8 mouse cellular contexts compared by ENCODE assay signal in the genomic region with DNA sequence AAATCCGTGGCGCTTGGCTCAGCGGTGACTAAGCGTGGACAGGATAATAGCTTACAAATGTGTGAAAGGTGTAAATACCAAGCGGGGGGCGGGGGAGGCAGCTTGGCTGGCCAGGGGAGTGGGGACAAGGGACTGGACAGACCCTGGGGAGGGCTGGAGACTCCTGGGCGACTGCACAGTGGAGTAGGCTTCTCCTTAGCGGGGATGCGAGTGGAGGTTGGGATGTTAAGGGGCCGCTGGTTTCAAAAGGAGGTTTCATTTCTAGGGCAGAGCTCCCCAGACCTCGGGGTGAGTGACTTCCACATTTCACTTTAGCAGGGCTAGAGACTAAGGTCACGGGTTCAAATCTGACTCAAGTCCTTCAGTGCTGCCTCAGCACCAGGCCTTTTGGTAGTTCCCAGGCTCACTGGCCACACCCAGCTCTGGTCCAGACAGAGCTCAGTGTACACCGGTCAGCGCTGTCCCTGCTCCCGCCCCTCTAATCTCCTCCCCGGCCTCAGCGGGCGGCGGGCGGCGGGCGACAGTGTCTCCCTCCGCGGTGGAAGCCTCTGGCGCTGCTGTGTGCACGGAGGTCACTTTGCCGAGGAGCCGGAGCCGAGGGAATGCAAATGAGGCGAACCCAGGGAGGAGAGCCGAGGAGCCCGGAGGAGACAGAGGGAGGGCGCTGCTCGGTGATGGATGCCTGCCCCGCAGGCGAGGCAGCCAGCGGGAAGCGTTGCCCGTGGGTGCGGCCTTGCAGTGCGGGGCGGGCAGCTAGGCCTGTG. TPM values are rescaled to one million over a fixed set of nuclear protein-coding genes. Genes with fewer than 3 reads are reported as not detected.
DNase-seq lines count a peak whose midpoint lies in the region; ATAC-seq and TF ChIP-seq lines count a peak whose summit lies in the region.

No protein-coding gene starts in this region.

- H3K9ac ChIP-seq in limb, embryonic 11.5 days (ENCODE audit: low read length): peak overlapping the region; percentile 43
- peak overlapping the region; percentile 58 for H3K9ac ChIP-seq in midbrain, embryonic 16.5 days (ENCODE audit: low read depth, low read length)

- H3K36me3 ChIP-seq in E14TG2a.4 (ENCODE audit: insufficient read depth, low read length): no peaks in the 10 kb centered on the region
- no peaks in the 10 kb centered on the region for H3K36me3 ChIP-seq in embryonic facial prominence, embryonic 10.5 days (replicated peaks)
- H3K36me3 ChIP-seq in limb, embryonic 11.5 days (ENCODE audit: control insufficient read depth, insufficient read depth, low read length): no peaks in the 10 kb centered on the region
- no peaks in the 10 kb centered on the region for H3K36me3 ChIP-seq in midbrain, embryonic 16.5 days (ENCODE audit: control insufficient read depth, insufficient read depth, low read length)

- no peak for TF ChIP-seq CTCF in E14TG2a.4 (conservative IDR thresholded peaks at IDR 0.05; ENCODE audit: low read length)

- peak; percentile 45 to 51 for DNase-seq in cerebellum, adult 18-20 months
- DNase-seq in cerebellum, adult 8-10 months: no peak
- DNase-seq in embryonic facial prominence, embryonic 10.5 days (ENCODE audit: low spot score): peak; percentile 75
- peak; percentile 54 to 56 for DNase-seq in heart, postnatal 14 days
- DNase-seq in limb, embryonic 11.5 days (ENCODE audit: low spot score): peak; percentile 60
- DNase-seq in urinary bladder, postnatal 10 days (ENCODE audit: low spot score): no peak

- H3K27me3 ChIP-seq in E14TG2a.4 (ENCODE audit: insufficient read depth, low read length): peaks cover 71% of the 10 kb centered on the region
- peaks cover 90% of the 10 kb centered on the region for H3K27me3 ChIP-seq in embryonic facial prominence, embryonic 10.5 days (replicated peaks; ENCODE audit: low read depth, poor library complexity, severe bottlenecking)
- peaks cover 9% of the 10 kb centered on the region for H3K27me3 ChIP-seq in limb, embryonic 11.5 days (ENCODE audit: control insufficient read depth, insufficient read depth, low read length)
- no peaks in the 10 kb centered on the region for H3K27me3 ChIP-seq in midbrain, embryonic 16.5 days (ENCODE audit: control insufficient read depth, insufficient read depth, low read depth, low read length)

- peak overlapping the region; percentile 63 for H3K4me2 ChIP-seq in limb, embryonic 11.5 days (ENCODE audit: low read depth, severe bottlenecking)
- peak overlapping the region; percentile 56 for H3K4me2 ChIP-seq in midbrain, embryonic 16.5 days (ENCODE audit: low read length)

- intact Hi-C loops in heart, postnatal 14 days (cut with DNase I): no loop called here

- peaks cover 6% of the 10 kb centered on the region for H3K9me3 ChIP-seq in E14TG2a.4 (ENCODE audit: low read length)
- no peaks in the 10 kb centered on the region for H3K9me3 ChIP-seq in embryonic facial prominence, embryonic 10.5 days
- no peaks in the 10 kb centered on the region for H3K9me3 ChIP-seq in limb, embryonic 11.5 days (ENCODE audit: control insufficient read depth, low read length)
- no peaks in the 10 kb centered on the region for H3K9me3 ChIP-seq in midbrain, embryonic 16.5 days (replicated peaks; ENCODE audit: control insufficient read depth, low read length, poor library complexity, severe bottlenecking)

- ATAC-seq in limb, embryonic 11.5 days (ENCODE audit: insufficient number of reproducible peaks, low FRiP score, low TSS enrichment, low read depth): peak; percentile 74; the same call in 1 of the 2 replicates
- peak; percentile 69 for ATAC-seq in midbrain, embryonic 16.5 days

- H3K27ac ChIP-seq in embryonic facial prominence, embryonic 10.5 days (replicated peaks): peak overlapping the region; percentile 86
- no peak overlapping the region for H3K27ac ChIP-seq in limb, embryonic 11.5 days (replicated peaks; ENCODE audit: low read depth, low read length)
- H3K27ac ChIP-seq in midbrain, embryonic 16.5 days (ENCODE audit: low read length): peak overlapping the region; percentile 78

- H3K4me1 ChIP-seq in E14TG2a.4 (replicated peaks; ENCODE audit: low read depth, low read length): peaks cover 23% of the 10 kb centered on the region
- peaks cover 62% of the 10 kb centered on the region for H3K4me1 ChIP-seq in embryonic facial prominence, embryonic 10.5 days
- H3K4me1 ChIP-seq in limb, embryonic 11.5 days (ENCODE audit: control insufficient read depth, insufficient read depth, low read length): peaks cover 44% of the 10 kb centered on the region
- peaks cover 28% of the 10 kb centered on the region for H3K4me1 ChIP-seq in midbrain, embryonic 16.5 days (ENCODE audit: control insufficient read depth, insufficient read depth, low read length)

- 2% methylated on average over 42 of the region's 42 CpGs for WGBS in embryonic facial prominence, embryonic 10.5 days
- WGBS in limb, embryonic 11.5 days: 1% methylated on average over 37 of the region's 42 CpGs
- 3% methylated on average over 41 of the region's 42 CpGs for WGBS in midbrain, embryonic 16.5 days

- peak overlapping the region; percentile 65 for H3K4me3 ChIP-seq in E14TG2a.4 (replicated peaks; ENCODE audit: low read length)
- H3K4me3 ChIP-seq in embryonic facial prominence, embryonic 10.5 days: peak overlapping the region; percentile 51
- peak overlapping the region; percentile 25 for H3K4me3 ChIP-seq in limb, embryonic 11.5 days (ENCODE audit: low read depth, low read length)
- H3K4me3 ChIP-seq in midbrain, embryonic 16.5 days (ENCODE audit: low read depth, low read length): peak overlapping the region; percentile 28

RNA-seq across cellular contexts. Expression of gene Asic4, which starts 8.0 kb away (rescaled TPM):
- polyA plus RNA-seq in embryonic facial prominence, embryonic 10.5 days (2016; fragmentation: Nextera tagmentation; extraction: Ambion mirVana): 2.1 and 2.4 TPM in 2 replicates
- not detected for total RNA-seq in heart, postnatal 14 days (2021)
- 0.07 and 0.13 TPM in 2 replicates for polyA plus RNA-seq in limb, embryonic 11.5 days (2014; fragmentation: Nextera tagmentation; extraction: Ambion mirVana)
- 45.4 and 54.8 TPM in 2 replicates for polyA plus RNA-seq in midbrain, embryonic 16.5 days (2015; fragmentation: Nextera tagmentation; extraction: Ambion mirVana)

RNA-seq across cellular contexts. Expression of gene Chpf, which starts 20.9 kb away (rescaled TPM):
- polyA plus RNA-seq in embryonic facial prominence, embryonic 10.5 days (2016; fragmentation: Nextera tagmentation; extraction: Ambion mirVana): 25.3 and 27.0 TPM in 2 replicates
- 10 to 100 TPM; 29.5 to 30.1 TPM for total RNA-seq in heart, postnatal 14 days (2021)
- polyA plus RNA-seq in limb, embryonic 11.5 days (2014; fragmentation: Nextera tagmentation; extraction: Ambion mirVana): 14.2 and 16.1 TPM in 2 replicates
- 34.8 and 37.5 TPM in 2 replicates for polyA plus RNA-seq in midbrain, embryonic 16.5 days (2015; fragmentation: Nextera tagmentation; extraction: Ambion mirVana)

RNA-seq across cellular contexts. Expression of gene Tmem198, which starts 21.1 kb away (rescaled TPM):
- 3.3 and 3.5 TPM in 2 replicates for polyA plus RNA-seq in embryonic facial prominence, embryonic 10.5 days (2016; fragmentation: Nextera tagmentation; extraction: Ambion mirVana)
- total RNA-seq in heart, postnatal 14 days (2021): under 1 TPM; 0.26 to 0.88 TPM
- 0.17 and 0.18 TPM in 2 replicates for polyA plus RNA-seq in limb, embryonic 11.5 days (2014; fragmentation: Nextera tagmentation; extraction: Ambion mirVana)
- polyA plus RNA-seq in midbrain, embryonic 16.5 days (2015; fragmentation: Nextera tagmentation; extraction: Ambion mirVana): 52.0 and 56.7 TPM in 2 replicates

RNA-seq across cellular contexts. Expression of gene Gmppa, which starts 22.5 kb away (rescaled TPM):
- 57.1 and 61.3 TPM in 2 replicates for polyA plus RNA-seq in embryonic facial prominence, embryonic 10.5 days (2016; fragmentation: Nextera tagmentation; extraction: Ambion mirVana)
- 10 to 100 TPM; 32.3 to 32.5 TPM for total RNA-seq in heart, postnatal 14 days (2021)
- polyA plus RNA-seq in limb, embryonic 11.5 days (2014; fragmentation: Nextera tagmentation; extraction: Ambion mirVana): 44.9 and 49.9 TPM in 2 replicates
- 79.7 and 81.3 TPM in 2 replicates for polyA plus RNA-seq in midbrain, embryonic 16.5 days (2015; fragmentation: Nextera tagmentation; extraction: Ambion mirVana)

RNA-seq across cellular contexts. Expression of gene Obsl1, which starts 48.0 kb away (rescaled TPM):
- 57.9 and 63.0 TPM in 2 replicates for polyA plus RNA-seq in embryonic facial prominence, embryonic 10.5 days (2016; fragmentation: Nextera tagmentation; extraction: Ambion mirVana)
- total RNA-seq in heart, postnatal 14 days (2021): 100 to 1,000 TPM; 166 to 172 TPM
- polyA plus RNA-seq in limb, embryonic 11.5 days (2014; fragmentation: Nextera tagmentation; extraction: Ambion mirVana): 67.4 and 72.5 TPM in 2 replicates
- polyA plus RNA-seq in midbrain, embryonic 16.5 days (2015; fragmentation: Nextera tagmentation; extraction: Ambion mirVana): 23.1 and 24.2 TPM in 2 replicates

Comparison
In these comparisons a context has a peak if more than half of its experiments do, and no peak if none do; other contexts are left out.
1. DNase-seq: peak in cerebellum, adult 18-20 months (2 of 2), embryonic facial prominence, embryonic 10.5 days (single experiment), heart, postnatal 14 days (2 of 2) and limb, embryonic 11.5 days (single experiment); none in cerebellum, adult 8-10 months (single experiment) and urinary bladder, postnatal 10 days (single experiment).
2. RNA of gene Asic4, which starts 8.0 kb away (polyA plus RNA-seq): 45.4 to 54.8 TPM in midbrain, embryonic 16.5 days; 2.1 to 2.4 TPM in embryonic facial prominence, embryonic 10.5 days and 0.07 to 0.13 TPM in limb, embryonic 11.5 days; every median in the first group is over 10 times any median in the second.
3. RNA of gene Tmem198, which starts 21.1 kb away (polyA plus RNA-seq): 52.0 to 56.7 TPM in midbrain, embryonic 16.5 days; 3.3 to 3.5 TPM in embryonic facial prominence, embryonic 10.5 days and 0.17 to 0.18 TPM in limb, embryonic 11.5 days; every median in the first group is over 10 times any median in the second.
4. Peak in every context shown above with its lines, with median percentiles within 50 percentile points of each other: H3K4me3 ChIP-seq.